Mouse (Mus musculus) embryonic facial prominence, embryonic 13.5 days (tissue): Measurements from ENCODE around the gene Hrh1. TPM values are rescaled to one million over a fixed set of nuclear protein-coding genes. Genes with fewer than 3 reads are reported as not detected.

ENCODE experiments used
- polyA plus RNA-seq: library from polyadenylated mRNA; unstranded; fragments of >200 nt; fragmentation: Nextera tagmentation; extraction: Ambion mirVana; gene quantifications from 2 replicates; pipeline ENCODE4 v1.2.1, GENCODE M21; 2015

Hrh1 gene
- polyA plus RNA-seq, 1 experiment from 2014 or later: not detected

Other genes with a start within 250 kb of the Hrh1 start
- gene Slc6a1, start 115.3 kb upstream of the Hrh1 start, polyA plus RNA-seq: 0.59 and 0.93 TPM in 2 replicates
- gene Atg7, start 245.2 kb downstream of the Hrh1 start, polyA plus RNA-seq: 19.7 and 22.1 TPM in 2 replicates